Mouse (Mus musculus) kidney, adult 18-20 months (tissue): ENCODE data around the gene Apobec2.

Experiments
- DNase-seq: peaks from one replicate; pipeline ENCODE4 v3.0.0; 2021

Apobec2 gene

GRCm38 (mm10) chr17:48436487-48436886 lies 3.8 kb upstream of the Apobec2 start:
- peak; percentile 27 for DNase-seq

- no peak for DNase-seq
Observed at GRCm38 (mm10) chr17:48434479-48434878, 1.7 kb upstream of the Apobec2 start.

- DNase-seq, result no peak
Observed at GRCm38 (mm10) chr17:48433689-48434330, 1.1 kb upstream of the Apobec2 start.

GRCm38 (mm10) chr17:48433006-48433655 lies 401 bp upstream of the Apobec2 start:
- DNase-seq, result no peak

- DNase-seq, result no peak
Observed at GRCm38 (mm10) chr17:48431054-48431453, 1.7 kb downstream of the Apobec2 start.

- DNase-seq, result no peak
Observed at GRCm38 (mm10) chr17:48430394-48430793, 2.3 kb downstream of the Apobec2 start.

GRCm38 (mm10) chr17:48427852-48428530 lies 4.7 kb downstream of the Apobec2 start:
- DNase-seq, result no peak

- DNase-seq, result no peak
Observed at GRCm38 (mm10) chr17:48426991-48427750, 5.6 kb downstream of the Apobec2 start.

- DNase-seq, result no peak
Observed at GRCm38 (mm10) chr17:48425823-48426612, 6.7 kb downstream of the Apobec2 start.

GRCm38 (mm10) chr17:48424237-48424636 lies 8.5 kb downstream of the Apobec2 start:
- DNase-seq, result peak; percentile 28

GRCm38 (mm10) chr17:48419571-48419970 lies 13.2 kb downstream of the Apobec2 start:
- no peak for DNase-seq

- no peak for DNase-seq
Observed at GRCm38 (mm10) chr17:48418781-48419180, 13.9 kb downstream of the Apobec2 start.

GRCm38 (mm10) chr17:48418174-48418573 lies 14.6 kb downstream of the Apobec2 start:
- DNase-seq, result peak; percentile 52

GRCm38 (mm10) chr17:48417521-48417920 lies 15.2 kb downstream of the Apobec2 start:
- no peak for DNase-seq

- peak; percentile 64 for DNase-seq
Observed at GRCm38 (mm10) chr17:48416425-48417195, 16.1 kb downstream of the Apobec2 start.

- DNase-seq, result peak; percentile 19
Observed at GRCm38 (mm10) chr17:48416011-48416410, 16.7 kb downstream of the Apobec2 start.

GRCm38 (mm10) chr17:48411241-48411640 lies 21.5 kb downstream of the Apobec2 start:
- DNase-seq, result no peak

GRCm38 (mm10) chr17:48410299-48410785 lies 22.4 kb downstream of the Apobec2 start:
- DNase-seq, result no peak

GRCm38 (mm10) chr17:48409380-48410298 lies 23.1 kb downstream of the Apobec2 start, which contains the start of the genes Nfya and Oard1:
TSS of gene Nfya (minus strand) at chr17:48409906.
TSS of gene Oard1 (plus strand) at chr17:48410014.
- peak; percentile 100 for DNase-seq
